Mouse (Mus musculus) lung, adult 2 months (tissue): ENCODE results near the gene Tmem45a. TPM values are rescaled to one million over a fixed set of nuclear protein-coding genes. Genes with fewer than 3 reads are reported as not detected.

Experiments
- DNase-seq: peaks from one replicate; pipeline ENCODE4 v3.0.0; 2022
- H3K4me1 ChIP-seq: fragments of 200-500 bp; 2 replicates; pipeline ENCODE4 v1.6.1; 2011; ENCODE audit warnings: low read length; ENCODE audit not compliant: control insufficient read depth, insufficient read depth
- H3K4me3 ChIP-seq: fragments of 200-500 bp; replicated peaks from 2 replicates; pipeline ENCODE3; 2011; ENCODE audit warnings: low read depth, mild to moderate bottlenecking, control low read depth, low read length; ENCODE audit errors: extremely low read depth
- CTCF ChIP-seq: fragments of 200-500 bp; IDR thresholded peaks from 2 replicates; pipeline ENCODE4 v1.5.1; 2011; ENCODE audit warnings: mild to moderate bottlenecking, low read length, control low read depth; ENCODE audit not compliant: insufficient read depth
- POLR2A ChIP-seq: fragments of 200-500 bp; IDR thresholded peaks from 2 replicates; pipeline ENCODE4 v1.6.1; 2011; ENCODE audit warnings: low read depth, mild to moderate bottlenecking, control low read depth, low read length, borderline replicate concordance; ENCODE audit errors: extremely low read depth
- WGBS: fragments of 180-500 bp; shearing (Covaris S2); methylation state at CpG from one replicate; pipeline ENCODE4 v1.1.7; 2018; 5-methylcytosine and 5-hydroxymethylcytosine counted together
- polyA plus RNA-seq: library from polyadenylated mRNA; depleted of rRNA; stranded (reverse); fragments of >200 nt; gene quantifications from 2 replicates; pipeline ENCODE4 v1.2.3, GENCODE M21; 2012; rRNA removed

Tmem45a gene
- polyA plus RNA-seq, 1 experiment, result 5.1 TPM

- TF ChIP-seq POLR2A (no peak), CTCF (0 out of 2 replicates have a peak, but pooled peaks have one; percentile 16)
- no peak overlapping the region for H3K4me3 ChIP-seq
- WGBS, result 40% methylated on average over 2 of the region's 2 CpGs
- H3K4me1 ChIP-seq, result no peaks in the 10 kb centered on the region
- DNase-seq, result no peak
These were observed 85.5 kb downstream of the Tmem45a start for GRCm38 (mm10) chr16:56800469-56800868.

GRCm38 (mm10) chr16:56799541-56800029 is 86.4 kb downstream of the Tmem45a start:
- Histone ChIP-seq H3K4me3 (no peak overlapping the region), H3K4me1 (no peaks in the 10 kb centered on the region)
- WGBS, result 67% methylated on average over 3 of the region's 3 CpGs
- DNase-seq, result no peak
- TF ChIP-seq CTCF (no peak), POLR2A (no peak)

GRCm38 (mm10) chr16:56798873-56799272 is 87.1 kb downstream of the Tmem45a start:
- no peak for DNase-seq
- H3K4me1 ChIP-seq, result no peaks in the 10 kb centered on the region
- WGBS, result 37% methylated on average over 7 of the region's 7 CpGs
- no peak for TF ChIP-seq POLR2A
- TF ChIP-seq CTCF, result no peak
- H3K4me3 ChIP-seq, result no peak overlapping the region

GRCm38 (mm10) chr16:56795481-56796139 is 90.4 kb downstream of the Tmem45a start, which contains the start of gene Adgrg7:
Adgrg7 (minus strand) TSS chr16:56795855.
- no peak for DNase-seq
- TF ChIP-seq POLR2A (no peak), CTCF (no peak)
- WGBS, result 71% methylated on average over 8 of the region's 8 CpGs
- Histone ChIP-seq H3K4me1 (no peaks in the 10 kb centered on the region), H3K4me3 (no peak within 1 kb of the TSS)

GRCm38 (mm10) chr16:56794383-56795144 is 91.4 kb downstream of the Tmem45a start:
- Histone ChIP-seq H3K4me1 (no peaks in the 10 kb centered on the region), H3K4me3 (no peak overlapping the region)
- TF ChIP-seq POLR2A (no peak), CTCF (no peak)
- no peak for DNase-seq
- WGBS, result 83% methylated on average over 7 of the region's 7 CpGs

- no peak overlapping the region for H3K4me3 ChIP-seq
- TF ChIP-seq POLR2A (no peak), CTCF (no peak)
- DNase-seq, result no peak
- 41% methylated on average over 1 of the region's 1 CpGs for WGBS
- no peaks in the 10 kb centered on the region for H3K4me1 ChIP-seq
These were observed 92.2 kb downstream of the Tmem45a start for GRCm38 (mm10) chr16:56793778-56794177.

GRCm38 (mm10) chr16:56785943-56786342 is 100.0 kb downstream of the Tmem45a start:
- TF ChIP-seq POLR2A (no peak), CTCF (no peak)
- WGBS, result 82% methylated on average over 2 of the region's 2 CpGs
- no peak for DNase-seq

GRCm38 (mm10) chr16:56771163-56772105 is 114.5 kb downstream of the Tmem45a start:
- no peak for TF ChIP-seq POLR2A
- peak; percentile 44; the same call in 1 of the 2 replicates for TF ChIP-seq CTCF
- DNase-seq, result peak; percentile 11
- H3K4me3 ChIP-seq, result no peak overlapping the region
- no peaks in the 10 kb centered on the region for H3K4me1 ChIP-seq
- WGBS, result 44% methylated on average over 10 of the region's 10 CpGs

More at GRCm38 (mm10) chr16:56785943-56786342, 100.0 kb downstream of the Tmem45a start:
- Histone ChIP-seq H3K4me3 (no peak overlapping the region), H3K4me1 (no peaks in the 10 kb centered on the region)

Other genes with a start within 250 kb of the Tmem45a start
- gene Tfg, start 168.7 kb downstream of the Tmem45a start, polyA plus RNA-seq, result 51.3 and 59.6 TPM in 2 replicates
- gene Adgrg7, start 90.3 kb downstream of the Tmem45a start, polyA plus RNA-seq, result 0.07 TPM in 1 of 2 replicates, not detected in the other
- not detected in 2 replicates for gene Lnp1, start 41.9 kb upstream of the Tmem45a start, polyA plus RNA-seq
- 0.91 TPM in 1 of 2 replicates, not detected in the other for gene Tmem45a2, start 185.2 kb upstream of the Tmem45a start, polyA plus RNA-seq
- 7.6 and 8.3 TPM in 2 replicates for gene Tomm70a, start 235.5 kb upstream of the Tmem45a start, polyA plus RNA-seq